Mouse (Mus musculus): ENCODE measurements around the gene Rce1. TPM values are rescaled to one million over a fixed set of nuclear protein-coding genes. Genes with fewer than 3 reads are reported as not detected.

Rce1 gene
- polyA plus RNA-seq, 1 experiment, result 34.4 TPM

DNA sequence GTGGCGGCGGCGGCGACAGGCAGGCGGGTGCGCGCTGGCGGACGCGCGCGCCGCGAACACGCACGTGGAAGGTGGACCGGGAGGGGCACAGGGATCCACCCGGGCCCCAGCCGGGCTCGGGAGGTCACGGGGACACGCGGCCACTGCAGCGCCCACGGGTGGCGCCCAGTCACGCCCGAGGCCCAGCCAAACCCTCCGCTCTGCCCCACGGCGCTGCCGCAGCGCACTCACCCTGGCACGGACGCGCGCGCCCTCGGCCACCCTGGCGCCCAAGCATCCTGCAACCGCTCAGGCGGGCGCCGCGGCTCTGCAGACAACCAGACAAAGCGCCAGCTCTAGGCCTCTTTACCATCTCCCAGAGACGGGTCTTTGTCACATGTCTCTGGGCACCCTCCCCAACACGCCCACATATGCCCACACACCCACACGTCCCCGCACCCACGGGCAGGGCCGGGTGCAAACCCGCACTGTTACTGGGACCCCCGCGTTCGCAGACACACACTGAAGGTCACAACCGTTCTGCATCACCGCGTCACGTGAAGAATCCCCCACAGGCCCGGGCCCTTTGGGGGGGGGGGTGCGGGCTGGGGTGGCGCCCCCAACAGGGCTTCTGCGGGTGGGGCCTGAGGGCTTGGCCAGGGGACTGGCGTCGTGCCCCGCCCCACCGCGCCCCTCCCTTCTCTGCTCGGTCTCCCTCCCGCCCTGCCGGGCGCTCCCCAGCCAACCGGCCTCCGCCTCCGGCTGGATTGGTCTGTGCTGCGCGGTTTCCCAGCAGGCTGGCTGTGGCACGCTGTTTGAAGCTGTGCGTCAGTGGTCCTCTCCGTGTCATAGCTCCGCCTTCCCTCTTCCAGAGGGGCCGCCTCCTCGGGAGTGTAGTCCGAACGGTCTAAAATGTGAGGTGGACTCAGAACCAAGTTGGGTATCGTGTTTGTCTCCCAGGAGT is 10.0 kb downstream of the Rce1 start, which contains the start of gene Lrfn4:
TSS of gene Lrfn4 (minus strand) at position 517 of the 943 bp plus-strand sequence.
- Histone ChIP-seq H3K9me3 (replicated peaks; ENCODE audit: control insufficient read depth, insufficient read depth, low read length, poor library complexity, severe bottlenecking) (no peaks in the 10 kb centered on the region), H3K9ac (ENCODE audit: low read depth, poor library complexity, severe bottlenecking) (peak within 1 kb of the TSS; percentile 86), H3K27ac (ENCODE audit: insufficient read depth, low read length) (no peak within 1 kb of the TSS), H3K36me3 (ENCODE audit: control insufficient read depth, insufficient read depth, low read length, poor library complexity, severe bottlenecking) (no peaks in the 10 kb centered on the region), H3K4me1 (ENCODE audit: control insufficient read depth, insufficient read depth, low read length) (no peaks in the 10 kb centered on the region), H3K4me3 (ENCODE audit: low read depth, low read length) (peak within 1 kb of the TSS; percentile 73), H3K27me3 (ENCODE audit: control insufficient read depth, insufficient read depth, low read length, poor library complexity, severe bottlenecking) (no peaks in the 10 kb centered on the region)
- no peak for TF ChIP-seq CTCF (IDR thresholded peaks at IDR 0.05; ENCODE audit: low read depth, low read length)
- TF ChIP-seq EP300 (IDR thresholded peaks at IDR 0.05; ENCODE audit: insufficient read depth, low read depth, low read length), result 0 out of 2 replicates have a peak, but pooled peaks have one; percentile 13
- TF ChIP-seq POLR2A (IDR thresholded peaks at IDR 0.05; ENCODE audit: insufficient read depth, low read length), result peak; percentile 50

DNA sequence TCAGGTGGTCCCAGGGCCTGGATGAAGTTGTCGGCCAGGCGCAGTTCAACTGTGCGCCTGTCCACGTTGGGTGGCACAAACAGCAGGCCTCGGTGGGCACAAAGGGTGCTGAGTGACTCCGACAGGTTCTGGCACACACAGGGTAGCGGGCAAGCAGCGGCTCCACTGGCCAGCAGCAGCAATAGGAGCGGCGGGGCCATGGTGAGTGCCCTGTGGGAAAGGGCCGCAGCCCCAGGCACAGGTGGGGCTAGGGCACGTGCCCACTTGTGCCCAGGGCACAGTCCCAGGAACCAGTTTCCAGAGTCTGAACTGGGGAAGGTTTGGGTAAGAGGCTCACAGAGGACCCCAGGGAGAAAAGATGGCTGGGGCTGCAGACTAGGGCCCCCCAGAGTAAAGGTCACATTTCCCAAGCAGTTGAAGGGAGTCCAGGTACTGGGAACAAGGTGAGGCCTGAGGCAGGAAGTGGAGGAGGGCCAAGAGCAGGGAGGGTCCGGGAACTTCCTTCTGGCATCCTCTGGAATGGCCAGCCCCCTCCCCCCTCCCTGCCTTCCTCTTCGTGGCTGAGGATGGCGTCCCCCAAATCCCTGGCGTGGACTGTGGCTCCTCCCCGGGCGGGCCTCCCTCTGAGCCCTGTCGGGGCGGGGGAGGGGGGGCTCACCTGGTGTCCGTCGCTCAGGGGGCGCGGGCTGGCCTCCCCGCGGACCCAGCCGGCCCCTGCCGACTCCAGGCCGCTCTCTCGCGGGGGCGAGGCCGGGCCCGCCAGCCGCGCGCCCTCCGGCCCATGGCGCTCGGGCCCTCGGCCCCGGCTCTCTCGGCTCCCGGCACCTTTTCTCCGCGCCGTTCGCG is 10.9 kb downstream of the Rce1 start:
- H3K9me3 ChIP-seq (replicated peaks; ENCODE audit: control insufficient read depth, insufficient read depth, low read length, poor library complexity, severe bottlenecking), result no peaks in the 10 kb centered on the region
- H3K36me3 ChIP-seq (ENCODE audit: control insufficient read depth, insufficient read depth, low read length, poor library complexity, severe bottlenecking), result no peaks in the 10 kb centered on the region
- no peaks in the 10 kb centered on the region for H3K4me1 ChIP-seq (ENCODE audit: control insufficient read depth, insufficient read depth, low read length)
- H3K9ac ChIP-seq (ENCODE audit: low read depth, poor library complexity, severe bottlenecking), result peak overlapping the region; percentile 86
- no peaks in the 10 kb centered on the region for H3K27me3 ChIP-seq (ENCODE audit: control insufficient read depth, insufficient read depth, low read length, poor library complexity, severe bottlenecking)
- no peak for TF ChIP-seq CTCF (IDR thresholded peaks at IDR 0.05; ENCODE audit: low read depth, low read length)
- TF ChIP-seq EP300 (IDR thresholded peaks at IDR 0.05; ENCODE audit: insufficient read depth, low read depth, low read length), result no peak
- TF ChIP-seq POLR2A (IDR thresholded peaks at IDR 0.05; ENCODE audit: insufficient read depth, low read length), result no peak
- no peak overlapping the region for H3K27ac ChIP-seq (ENCODE audit: insufficient read depth, low read length)
- peak overlapping the region; percentile 73 for H3K4me3 ChIP-seq (ENCODE audit: low read depth, low read length)

DNA sequence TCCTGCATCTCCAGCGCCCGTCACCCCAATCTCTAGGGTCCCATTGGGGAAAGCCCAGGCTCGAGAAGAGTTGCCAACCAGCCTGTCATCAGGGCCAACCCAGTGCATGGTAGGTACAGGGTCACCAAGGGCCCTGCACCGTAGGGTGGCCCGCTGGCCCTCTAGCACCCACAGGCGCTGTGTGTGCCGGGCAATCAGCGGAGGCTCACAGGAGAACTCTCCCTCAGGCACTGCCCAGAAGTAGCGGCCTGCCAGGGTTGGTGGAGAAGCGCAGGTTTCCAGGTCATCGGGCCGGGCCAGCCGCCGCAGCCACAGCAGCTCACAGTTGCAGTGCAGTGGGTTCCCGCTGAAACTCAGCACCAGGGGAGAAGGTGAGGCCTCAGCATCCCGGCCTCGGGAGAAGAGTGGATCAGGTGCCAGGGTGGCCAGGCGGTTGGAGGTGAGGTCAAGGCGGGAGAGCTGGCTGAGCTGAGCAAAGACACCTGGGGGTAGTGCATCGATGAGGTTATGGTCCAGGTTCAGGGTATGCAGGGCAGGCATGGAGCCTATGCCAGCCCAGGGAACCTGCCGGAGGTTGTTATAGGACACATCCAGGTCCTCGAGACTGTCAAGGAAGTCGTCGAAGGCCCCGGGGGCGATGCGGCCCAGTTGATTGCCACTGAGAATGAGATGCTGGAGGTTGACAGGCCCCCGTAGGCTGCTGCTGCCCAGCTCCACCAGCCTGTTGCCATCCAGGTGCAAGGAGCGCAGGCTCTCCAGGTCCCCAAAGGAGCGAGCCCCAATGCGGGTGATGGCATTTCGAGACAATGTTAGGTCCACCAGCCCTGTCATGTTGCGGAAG is 11.8 kb downstream of the Rce1 start:
- no peaks in the 10 kb centered on the region for H3K9me3 ChIP-seq (replicated peaks; ENCODE audit: control insufficient read depth, insufficient read depth, low read length, poor library complexity, severe bottlenecking)
- no peaks in the 10 kb centered on the region for H3K36me3 ChIP-seq (ENCODE audit: control insufficient read depth, insufficient read depth, low read length, poor library complexity, severe bottlenecking)
- H3K27me3 ChIP-seq (ENCODE audit: control insufficient read depth, insufficient read depth, low read length, poor library complexity, severe bottlenecking), result no peaks in the 10 kb centered on the region
- H3K4me3 ChIP-seq (ENCODE audit: low read depth, low read length), result peak overlapping the region; percentile 73
- H3K4me1 ChIP-seq (ENCODE audit: control insufficient read depth, insufficient read depth, low read length), result no peaks in the 10 kb centered on the region
- no peak overlapping the region for H3K27ac ChIP-seq (ENCODE audit: insufficient read depth, low read length)
- TF ChIP-seq EP300 (IDR thresholded peaks at IDR 0.05; ENCODE audit: insufficient read depth, low read depth, low read length), result no peak
- TF ChIP-seq CTCF (IDR thresholded peaks at IDR 0.05; ENCODE audit: low read depth, low read length), result no peak
- no peak for TF ChIP-seq POLR2A (IDR thresholded peaks at IDR 0.05; ENCODE audit: insufficient read depth, low read length)
- no peak overlapping the region for H3K9ac ChIP-seq (ENCODE audit: low read depth, poor library complexity, severe bottlenecking)

DNA sequence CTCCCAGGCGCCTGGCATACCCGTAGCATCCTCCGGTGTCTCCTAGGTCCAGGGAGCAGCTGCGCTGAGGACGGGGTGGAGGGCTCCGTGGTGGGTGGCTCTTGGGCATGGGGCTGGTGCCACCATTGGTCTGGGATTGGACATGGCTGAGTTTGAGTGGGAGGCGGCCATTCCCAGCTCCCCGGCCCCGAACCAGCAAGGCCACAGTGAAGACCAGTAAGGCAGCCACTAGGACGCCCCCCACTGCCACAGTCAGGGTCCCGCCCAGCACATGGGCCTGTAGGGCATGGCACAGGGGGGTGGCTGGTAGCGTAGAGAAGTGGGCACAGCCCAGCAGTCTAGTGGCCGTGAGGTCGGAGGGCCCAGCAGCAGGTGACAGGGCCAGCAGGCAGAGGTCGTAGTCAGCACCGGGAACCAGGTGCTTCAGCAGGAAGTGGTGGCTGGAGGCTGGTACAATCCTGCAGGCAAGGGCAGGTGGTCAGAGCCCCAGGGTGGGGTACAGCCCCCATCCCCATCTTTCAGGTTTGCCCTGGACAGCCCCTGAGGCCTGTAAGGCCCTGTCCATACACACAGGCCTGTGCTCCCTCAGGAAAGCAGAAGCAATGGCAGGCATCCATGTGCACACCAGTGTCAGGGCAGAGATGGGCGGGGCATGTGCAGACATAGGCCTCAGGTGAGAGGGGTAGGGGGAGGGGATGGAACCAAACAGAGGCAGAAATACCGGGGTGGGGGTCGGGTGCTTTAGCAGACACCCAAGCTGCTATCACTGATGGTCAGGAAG is 13.1 kb downstream of the Rce1 start:
- H3K27me3 ChIP-seq (ENCODE audit: control insufficient read depth, insufficient read depth, low read length, poor library complexity, severe bottlenecking), result no peaks in the 10 kb centered on the region
- no peaks in the 10 kb centered on the region for H3K4me1 ChIP-seq (ENCODE audit: control insufficient read depth, insufficient read depth, low read length)
- H3K27ac ChIP-seq (ENCODE audit: insufficient read depth, low read length), result no peak overlapping the region
- no peak overlapping the region for H3K4me3 ChIP-seq (ENCODE audit: low read depth, low read length)
- H3K36me3 ChIP-seq (ENCODE audit: control insufficient read depth, insufficient read depth, low read length, poor library complexity, severe bottlenecking), result no peaks in the 10 kb centered on the region
- H3K9ac ChIP-seq (ENCODE audit: low read depth, poor library complexity, severe bottlenecking), result no peak overlapping the region
- H3K9me3 ChIP-seq (replicated peaks; ENCODE audit: control insufficient read depth, insufficient read depth, low read length, poor library complexity, severe bottlenecking), result no peaks in the 10 kb centered on the region
- TF ChIP-seq POLR2A (IDR thresholded peaks at IDR 0.05; ENCODE audit: insufficient read depth, low read length) (no peak), EP300 (IDR thresholded peaks at IDR 0.05; ENCODE audit: insufficient read depth, low read depth, low read length) (no peak), CTCF (IDR thresholded peaks at IDR 0.05; ENCODE audit: low read depth, low read length) (no peak)

DNA sequence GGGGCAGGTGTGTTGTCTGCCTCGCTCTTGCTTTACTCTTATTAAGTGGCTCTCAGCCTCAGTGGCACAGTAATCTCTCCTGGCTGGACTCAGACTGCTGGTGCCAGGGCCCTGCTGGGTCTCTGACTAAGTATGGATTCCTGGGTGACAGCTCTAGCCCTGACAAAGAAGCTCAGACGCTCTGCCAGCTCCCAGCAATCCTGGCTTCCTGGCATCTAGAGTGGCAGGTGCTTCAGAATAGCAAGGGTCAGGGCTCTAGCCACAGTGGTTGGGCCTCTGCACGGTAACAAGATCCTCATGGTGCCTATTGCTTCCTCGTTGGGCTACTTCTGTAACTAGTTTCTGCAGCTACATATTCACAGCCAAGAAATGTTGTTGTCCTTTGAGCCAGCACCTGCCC is 15.3 kb downstream of the Rce1 start:
- Histone ChIP-seq H3K27me3 (ENCODE audit: control insufficient read depth, insufficient read depth, low read length, poor library complexity, severe bottlenecking) (no peaks in the 10 kb centered on the region), H3K9ac (ENCODE audit: low read depth, poor library complexity, severe bottlenecking) (no peak overlapping the region), H3K4me3 (ENCODE audit: low read depth, low read length) (no peak overlapping the region), H3K9me3 (replicated peaks; ENCODE audit: control insufficient read depth, insufficient read depth, low read length, poor library complexity, severe bottlenecking) (no peaks in the 10 kb centered on the region), H3K27ac (ENCODE audit: insufficient read depth, low read length) (no peak overlapping the region), H3K4me1 (ENCODE audit: control insufficient read depth, insufficient read depth, low read length) (no peaks in the 10 kb centered on the region), H3K36me3 (ENCODE audit: control insufficient read depth, insufficient read depth, low read length, poor library complexity, severe bottlenecking) (no peaks in the 10 kb centered on the region)
- no peak for TF ChIP-seq CTCF (IDR thresholded peaks at IDR 0.05; ENCODE audit: low read depth, low read length)
- TF ChIP-seq EP300 (IDR thresholded peaks at IDR 0.05; ENCODE audit: insufficient read depth, low read depth, low read length), result no peak
- TF ChIP-seq POLR2A (IDR thresholded peaks at IDR 0.05; ENCODE audit: insufficient read depth, low read length), result no peak
